Mouse (Mus musculus) left cerebral cortex, postnatal 4 days (tissue): ENCODE results near the gene Nle1. TPM values are rescaled to one million over a fixed set of nuclear protein-coding genes. Genes with fewer than 3 reads are reported as not detected.
A peak's percentile ranks its signal among the peaks of the same experiment; 100 is the strongest.

Source experiments
- DNase-seq: peaks from one replicate; pipeline ENCODE4 v3.0.0-alpha.2; 2022
- intact Hi-C: fragments of 180-260 bp; cut with DNase I; formaldehyde crosslinking; loops from one replicate; pipeline ENCODE4 v1.15.1; 2025
- total RNA-seq, 2 experiments: library from RNA; stranded (reverse); gene quantifications; 2 replicates each; pipeline ENCODE4 v1.2.3; 2021

Gene Nle1
- total RNA-seq, 2 experiments from 2014 or later = 50.0 to 51.3 TPM

DNA sequence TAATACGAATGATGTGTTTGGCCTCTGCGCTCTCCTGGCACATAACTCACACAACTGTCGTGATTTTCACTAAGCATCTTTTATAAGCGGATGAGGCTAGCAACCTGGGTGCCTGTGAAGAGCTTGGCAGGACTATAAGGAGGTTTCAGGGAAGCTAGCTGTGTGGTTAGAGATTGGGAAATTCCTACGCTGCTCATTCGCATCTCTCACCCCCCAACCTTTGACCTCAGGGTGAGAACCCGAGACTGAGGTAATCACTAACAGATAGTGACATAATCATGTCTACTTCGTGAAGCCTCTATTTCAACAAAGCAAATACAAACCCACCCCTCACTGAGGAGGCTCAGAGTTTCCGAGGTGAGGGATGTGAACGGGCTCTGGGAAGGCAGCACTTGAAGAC, 12.6 kb upstream of the Nle1 start:
- DNase-seq = no peak
- intact Hi-C loops = no loop called here

GRCm38 (mm10) chr11:82914711-82915352, 6.6 kb upstream of the Nle1 start:
- intact Hi-C loops = no loop called here
- DNase-seq = peak; percentile 75

DNA sequence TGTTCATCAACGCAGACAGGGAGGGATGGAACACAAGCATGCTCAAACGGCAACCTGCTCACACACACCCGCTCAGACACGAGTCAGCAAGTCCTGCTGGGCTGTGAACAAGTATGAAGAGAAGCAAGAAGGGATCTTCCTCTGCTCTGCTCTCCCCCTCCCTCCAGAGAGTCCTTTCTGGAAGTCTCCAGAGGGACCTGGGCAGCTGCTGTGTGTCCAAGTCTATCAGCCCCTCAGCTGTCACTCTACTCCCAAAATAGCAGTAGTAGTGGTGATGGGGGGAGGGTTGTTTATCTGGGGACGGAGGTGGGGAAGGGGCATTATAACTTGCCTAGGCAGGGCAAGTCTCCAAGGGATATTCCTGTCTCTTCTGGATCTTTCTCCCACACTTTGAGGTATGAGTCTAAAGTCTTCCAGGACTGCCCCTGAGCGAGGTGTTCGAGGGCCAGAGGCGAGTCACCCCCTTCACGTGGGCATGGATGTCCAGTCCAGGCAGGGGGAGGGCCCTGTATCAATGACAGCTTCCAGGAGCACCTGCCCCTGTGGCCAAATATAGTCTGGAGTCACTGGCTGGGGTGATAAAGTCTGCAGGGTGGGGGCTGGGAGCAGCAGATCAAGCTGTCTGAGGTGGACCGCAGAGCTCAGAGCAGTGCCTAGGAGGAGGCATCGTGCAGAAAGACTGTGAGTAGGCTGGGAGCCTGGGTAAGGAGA, 2.6 kb upstream of the Nle1 start:
- intact Hi-C loops = no loop called here
- no peak for DNase-seq

DNA sequence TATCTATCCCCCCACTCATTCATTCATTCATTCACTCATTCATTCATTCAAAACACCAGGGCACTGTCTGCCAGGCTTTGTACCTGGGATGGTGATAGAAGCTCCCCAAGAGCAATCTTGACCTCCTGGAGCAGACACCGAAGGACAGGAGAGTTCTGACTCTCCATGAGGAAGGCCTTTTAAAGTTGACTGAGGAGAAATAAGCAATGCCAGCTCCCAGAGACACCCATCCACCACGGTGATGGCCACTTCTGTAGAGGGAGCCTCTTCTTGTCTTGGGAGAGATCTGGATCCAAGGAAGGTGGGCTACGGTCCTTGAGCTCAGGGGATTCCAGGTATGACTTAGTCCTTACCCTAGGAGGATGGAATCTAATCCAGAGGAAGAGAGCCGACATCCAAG, 2.0 kb upstream of the Nle1 start, which contains the start of gene Unc45b:
Unc45b (plus strand) TSS at position 301 of the 400 bp plus-strand sequence.
- intact Hi-C loops = no loop called here
- DNase-seq = no peak

DNA sequence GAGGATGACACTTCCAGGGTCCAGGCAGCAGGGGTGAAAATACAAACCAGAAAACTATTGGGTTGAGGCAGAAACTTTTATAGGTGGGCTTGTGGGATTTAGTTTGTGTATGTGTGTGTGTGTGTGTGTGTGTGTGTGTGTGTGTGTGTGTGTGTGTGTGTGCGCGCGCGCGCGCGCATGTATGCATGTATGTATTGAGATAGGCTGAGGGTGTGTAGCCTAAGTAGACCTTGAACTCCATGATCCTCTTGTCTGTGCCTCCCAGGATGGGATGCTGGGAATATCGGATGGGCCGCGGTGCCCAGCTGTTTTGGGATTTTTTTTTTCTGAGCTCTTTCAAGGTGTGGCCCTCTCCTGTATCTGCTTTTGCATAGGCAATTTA, 388 bp upstream of the Nle1 start:
- DNase-seq = no peak
- intact Hi-C loops = no loop called here

GRCm38 (mm10) chr11:82905816-82906215, 2.4 kb downstream of the Nle1 start:
- intact Hi-C loops = no loop called here
- DNase-seq = no peak

- no peak for DNase-seq
- intact Hi-C loops = no loop called here
Observed at GRCm38 (mm10) chr11:82904952-82905351, 3.3 kb downstream of the Nle1 start.

GRCm38 (mm10) chr11:82901606-82902310, 6.5 kb downstream of the Nle1 start:
- peak; percentile 27 for DNase-seq
- intact Hi-C loops = no loop called here

GRCm38 (mm10) chr11:82899720-82900119, 8.5 kb downstream of the Nle1 start:
- intact Hi-C loops = no loop called here
- no peak for DNase-seq

DNA sequence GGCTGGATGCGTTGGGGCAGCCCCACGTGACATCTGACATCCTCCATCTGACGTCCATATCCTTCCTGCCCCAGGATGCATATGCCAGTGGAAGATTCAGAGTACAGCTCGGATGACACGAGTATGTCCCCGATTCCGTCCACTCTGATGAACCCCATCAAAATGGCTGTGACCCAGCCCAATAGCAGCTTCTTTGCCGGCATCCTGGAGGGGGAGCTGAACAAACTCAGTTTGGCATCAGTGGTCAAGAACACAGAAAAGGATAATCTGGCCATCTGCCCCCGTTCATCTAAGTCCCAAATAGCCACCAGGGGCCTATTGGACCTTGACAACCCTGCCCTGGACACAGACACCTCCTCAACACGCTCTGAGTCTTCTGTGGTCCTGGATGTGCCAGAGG, 10.7 kb downstream of the Nle1 start:
- intact Hi-C loops = no loop called here

GRCm38 (mm10) chr11:82891936-82892335, 16.3 kb downstream of the Nle1 start, which contains the start of gene Fndc8:
TSS of gene Fndc8 (plus strand) at chr11:82892124.
- intact Hi-C loops = loop anchor here (5.0 kb wide), 2 partner anchors 655 to 895 kb away; no protein-coding TSS in a partner anchor

More for the DNA sequence above, 10.7 kb downstream of the Nle1 start:
- no peak for DNase-seq

DNA sequence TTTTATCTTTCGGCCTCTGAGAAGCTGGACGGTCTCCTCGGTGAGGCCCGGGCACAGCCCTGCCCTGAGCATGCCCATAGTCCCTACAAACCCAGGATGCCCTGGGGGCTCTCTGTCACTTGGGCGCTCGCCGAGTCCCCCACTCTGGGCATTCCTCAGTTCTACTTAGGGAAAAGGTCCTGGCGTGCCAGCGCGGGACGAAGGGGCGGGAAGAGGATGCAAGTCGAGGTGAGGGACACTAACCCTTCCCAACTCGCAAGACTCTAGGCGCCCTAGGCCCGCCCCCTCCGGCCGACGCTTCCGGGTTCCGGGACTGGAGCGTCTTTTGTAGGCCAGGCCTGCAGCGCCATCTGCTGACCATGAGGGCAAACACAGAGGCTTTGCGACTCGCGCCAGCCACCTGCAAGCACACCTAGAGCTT, 17.9 kb downstream of the Nle1 start, which contains the start of gene Rad51d:
Rad51d (minus strand) TSS at position 273 of the 421 bp plus-strand sequence.
- peak; percentile 96 for DNase-seq
- intact Hi-C loops = loop anchor here (5.0 kb wide), 2 partner anchors 653 to 893 kb away; no protein-coding TSS in a partner anchor

More at GRCm38 (mm10) chr11:82891936-82892335, 16.3 kb downstream of the Nle1 start, which contains the start of gene Fndc8:
- DNase-seq = no peak

DNA sequence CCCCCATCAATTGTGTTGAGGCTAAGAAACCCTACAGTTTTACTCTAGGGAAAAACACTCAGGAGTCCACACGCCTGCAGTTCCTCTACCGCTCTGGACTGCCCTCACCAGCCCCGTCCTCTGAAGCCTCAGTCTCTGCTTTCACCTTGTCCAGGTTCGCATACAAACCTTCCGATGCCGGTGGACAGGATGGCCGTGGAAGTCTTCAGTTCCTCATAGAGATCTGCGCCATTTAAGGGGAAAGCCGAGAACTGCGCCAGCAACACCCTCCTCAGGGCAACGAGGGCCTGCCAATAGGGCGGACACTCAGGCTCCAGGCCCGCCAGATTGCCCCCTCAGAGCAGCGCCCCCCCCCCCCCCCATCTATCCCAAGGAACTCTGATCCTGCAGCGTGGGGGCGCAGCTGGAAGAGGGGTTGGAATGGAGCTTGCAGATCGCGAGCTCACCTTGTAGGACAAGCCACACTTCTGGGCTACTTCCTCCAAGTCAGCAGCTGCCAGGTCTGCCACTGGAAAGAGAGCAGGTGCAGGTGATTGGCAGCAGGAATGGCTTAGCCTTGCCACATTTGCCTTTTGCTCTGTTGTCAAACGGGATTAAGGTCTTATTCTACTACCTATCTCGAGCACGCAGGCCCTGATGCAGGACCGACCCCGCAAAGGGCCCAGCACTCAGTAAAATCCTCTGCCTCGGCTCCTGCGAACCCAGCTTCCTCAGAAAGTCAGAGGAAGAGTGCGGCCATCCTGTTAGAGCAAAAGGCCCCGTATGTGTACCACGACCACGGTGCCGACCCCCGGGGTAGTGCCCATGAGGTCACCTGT, 18.5 kb downstream of the Nle1 start:
- peak; percentile 24 for DNase-seq
- intact Hi-C loops = loop anchor here (5.0 kb wide), 2 partner anchors 652 to 892 kb away; no protein-coding TSS in a partner anchor

GRCm38 (mm10) chr11:82888491-82888946, 19.7 kb downstream of the Nle1 start:
- intact Hi-C loops = no loop called here

GRCm38 (mm10) chr11:82886559-82886958, 21.7 kb downstream of the Nle1 start:
- intact Hi-C loops = no loop called here
- no peak for DNase-seq

More at GRCm38 (mm10) chr11:82888491-82888946, 19.7 kb downstream of the Nle1 start:
- peak; percentile 62 for DNase-seq

GRCm38 (mm10) chr11:82883180-82883579, 25.0 kb downstream of the Nle1 start:
- no peak for DNase-seq
- intact Hi-C loops = no loop called here

DNA sequence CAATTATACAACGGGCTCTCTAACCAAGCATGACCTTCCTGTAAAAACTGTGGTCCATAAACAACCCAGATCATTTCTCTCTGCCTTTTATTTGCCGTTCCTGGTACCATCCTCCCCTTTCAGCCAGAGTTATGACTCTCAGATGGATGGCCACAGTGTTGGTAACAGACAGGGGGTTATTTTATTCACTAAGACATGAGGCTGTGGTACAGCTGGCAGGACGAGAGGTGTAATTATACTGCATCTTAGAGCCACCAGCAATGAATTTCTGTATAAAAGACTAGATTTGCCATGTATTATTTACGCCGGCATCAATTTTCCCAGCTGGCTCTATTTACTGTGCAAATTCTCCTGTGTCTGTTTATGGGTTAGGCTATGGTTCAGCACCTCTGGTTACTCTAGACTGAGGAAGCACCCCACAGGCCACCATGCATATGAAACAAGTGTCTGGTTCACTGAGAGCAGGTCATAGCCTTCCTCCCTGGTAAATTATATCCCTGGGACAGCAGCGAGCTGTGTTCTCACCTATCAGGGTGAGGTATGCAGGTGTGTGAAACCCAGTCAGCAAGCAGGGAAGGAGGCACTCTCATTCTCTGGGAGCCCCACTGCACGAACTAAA, 30.4 kb downstream of the Nle1 start:
- intact Hi-C loops = no loop called here
- DNase-seq = no peak

- intact Hi-C loops = no loop called here
- no peak for DNase-seq
Observed at GRCm38 (mm10) chr11:82875631-82876030, 32.6 kb downstream of the Nle1 start.

- intact Hi-C loops = no loop called here
- no peak for DNase-seq
Observed at GRCm38 (mm10) chr11:82874924-82875323, 33.3 kb downstream of the Nle1 start.

GRCm38 (mm10) chr11:82871031-82871446, 37.2 kb downstream of the Nle1 start, which contains the start of gene Rffl:
TSS of gene Rffl (minus strand) at chr11:82871210.
- intact Hi-C loops = no loop called here
- DNase-seq = peak; percentile 97
